Mouse (Mus musculus): Measurements from ENCODE around the gene Plcl2. TPM values are rescaled to one million over a fixed set of nuclear protein-coding genes. Genes with fewer than 3 reads are reported as not detected.

Plcl2 gene
- polyA plus RNA-seq, 1 experiment from 2014 or later: 5.6 TPM

GRCm38 (mm10) chr17:50510279-50510678, 1.1 kb downstream of the Plcl2 start:
- no peak for TF ChIP-seq CTCF (IDR thresholded peaks at IDR 0.05; ENCODE audit: low read depth)
- no peak overlapping the region for H3K27ac ChIP-seq (ENCODE audit: low read depth)
- no peaks in the 10 kb centered on the region for H3K27me3 ChIP-seq (ENCODE audit: insufficient read depth, low read length)
- H3K9me3 ChIP-seq (ENCODE audit: low read depth, low read length): no peaks in the 10 kb centered on the region
- H3K4me1 ChIP-seq (ENCODE audit: insufficient read depth): 0 out of 2 replicates have a peak, but pooled peaks cover 5% of the 10 kb centered on the region
- WGBS: 28% methylated on average over 2 of the region's 2 CpGs
- DNase-seq (no peak), ATAC-seq (ENCODE audit: insufficient read depth) (no peak)
- H3K4me2 ChIP-seq: peak overlapping the region; percentile 62
- H3K36me3 ChIP-seq (ENCODE audit: insufficient read depth): no peaks in the 10 kb centered on the region
- peak overlapping the region; percentile 75 for H3K4me3 ChIP-seq (ENCODE audit: low read depth, low read length)
- H3K9ac ChIP-seq: peak overlapping the region; percentile 82; the same call in 1 of the 2 replicates

GRCm38 (mm10) chr17:50510741-50511140, 1.5 kb downstream of the Plcl2 start:
- WGBS: 53% methylated on average over 1 of the region's 1 CpGs
- H3K9me3 ChIP-seq (ENCODE audit: low read depth, low read length): no peaks in the 10 kb centered on the region
- H3K4me3 ChIP-seq (ENCODE audit: low read depth, low read length): peak overlapping the region; percentile 75; the same call in 1 of the 2 replicates
- TF ChIP-seq CTCF (IDR thresholded peaks at IDR 0.05; ENCODE audit: low read depth): no peak
- no peaks in the 10 kb centered on the region for H3K27me3 ChIP-seq (ENCODE audit: insufficient read depth, low read length)
- ATAC-seq (ENCODE audit: insufficient read depth): no peak
- 0 out of 2 replicates have a peak, but pooled peaks cover 5% of the 10 kb centered on the region for H3K4me1 ChIP-seq (ENCODE audit: insufficient read depth)
- H3K27ac ChIP-seq (ENCODE audit: low read depth): no peak overlapping the region
- H3K4me2 ChIP-seq: peak overlapping the region; percentile 62
- H3K9ac ChIP-seq: no peak overlapping the region; the same call in 1 of the 2 replicates
- DNase-seq: no peak
- H3K36me3 ChIP-seq (ENCODE audit: insufficient read depth): no peaks in the 10 kb centered on the region

GRCm38 (mm10) chr17:50512222-50512621, 3.0 kb downstream of the Plcl2 start:
- H3K9ac ChIP-seq: no peak overlapping the region
- H3K27ac ChIP-seq (ENCODE audit: low read depth): no peak overlapping the region
- H3K4me3 ChIP-seq (ENCODE audit: low read depth, low read length): no peak overlapping the region
- H3K9me3 ChIP-seq (ENCODE audit: low read depth, low read length): no peaks in the 10 kb centered on the region
- no peak overlapping the region for H3K4me2 ChIP-seq
- ATAC-seq (ENCODE audit: insufficient read depth): no peak
- H3K4me1 ChIP-seq (ENCODE audit: insufficient read depth): 0 out of 2 replicates have a peak, but pooled peaks cover 5% of the 10 kb centered on the region
- no peak for TF ChIP-seq CTCF (IDR thresholded peaks at IDR 0.05; ENCODE audit: low read depth)
- 80% methylated on average over 5 of the region's 5 CpGs for WGBS
- H3K36me3 ChIP-seq (ENCODE audit: insufficient read depth): no peaks in the 10 kb centered on the region
- no peaks in the 10 kb centered on the region for H3K27me3 ChIP-seq (ENCODE audit: insufficient read depth, low read length)
- DNase-seq: no peak

GRCm38 (mm10) chr17:50512841-50513240, 3.6 kb downstream of the Plcl2 start:
- WGBS: 90% methylated on average over 7 of the region's 7 CpGs
- ATAC-seq (ENCODE audit: insufficient read depth): no peak
- no peak overlapping the region for H3K9ac ChIP-seq

GRCm38 (mm10) chr17:50513376-50513775, 4.2 kb downstream of the Plcl2 start:
- Histone ChIP-seq H3K27ac (ENCODE audit: low read depth) (no peak overlapping the region), H3K9ac (no peak overlapping the region), H3K4me2 (no peak overlapping the region)

More at GRCm38 (mm10) chr17:50512841-50513240, 3.6 kb downstream of the Plcl2 start:
- Histone ChIP-seq H3K4me2 (no peak overlapping the region), H3K36me3 (ENCODE audit: insufficient read depth) (no peaks in the 10 kb centered on the region), H3K27me3 (ENCODE audit: insufficient read depth, low read length) (no peaks in the 10 kb centered on the region), H3K27ac (ENCODE audit: low read depth) (no peak overlapping the region), H3K4me3 (ENCODE audit: low read depth, low read length) (no peak overlapping the region), H3K9me3 (ENCODE audit: low read depth, low read length) (no peaks in the 10 kb centered on the region), H3K4me1 (ENCODE audit: insufficient read depth) (0 out of 2 replicates have a peak, but pooled peaks cover 5% of the 10 kb centered on the region)
- DNase-seq: no peak
- no peak for TF ChIP-seq CTCF (IDR thresholded peaks at IDR 0.05; ENCODE audit: low read depth)

GRCm38 (mm10) chr17:50514012-50514411, 4.8 kb downstream of the Plcl2 start:
- no peak overlapping the region for H3K4me3 ChIP-seq (ENCODE audit: low read depth, low read length)
- H3K27me3 ChIP-seq (ENCODE audit: insufficient read depth, low read length): no peaks in the 10 kb centered on the region
- ATAC-seq (ENCODE audit: insufficient read depth) (no peak), DNase-seq (no peak)
- WGBS: 77% methylated on average over 7 of the region's 7 CpGs
- TF ChIP-seq CTCF (IDR thresholded peaks at IDR 0.05; ENCODE audit: low read depth): no peak
- 0 out of 2 replicates have a peak, but pooled peaks cover 5% of the 10 kb centered on the region for H3K4me1 ChIP-seq (ENCODE audit: insufficient read depth)
- no peak overlapping the region for H3K27ac ChIP-seq (ENCODE audit: low read depth)
- H3K9me3 ChIP-seq (ENCODE audit: low read depth, low read length): no peaks in the 10 kb centered on the region
- H3K36me3 ChIP-seq (ENCODE audit: insufficient read depth): no peaks in the 10 kb centered on the region
- H3K4me2 ChIP-seq: no peak overlapping the region
- no peak overlapping the region for H3K9ac ChIP-seq

More at GRCm38 (mm10) chr17:50513376-50513775, 4.2 kb downstream of the Plcl2 start:
- WGBS: 90% methylated on average over 7 of the region's 7 CpGs
- Histone ChIP-seq H3K9me3 (ENCODE audit: low read depth, low read length) (no peaks in the 10 kb centered on the region), H3K27me3 (ENCODE audit: insufficient read depth, low read length) (no peaks in the 10 kb centered on the region), H3K36me3 (ENCODE audit: insufficient read depth) (no peaks in the 10 kb centered on the region), H3K4me1 (ENCODE audit: insufficient read depth) (0 out of 2 replicates have a peak, but pooled peaks cover 5% of the 10 kb centered on the region), H3K4me3 (ENCODE audit: low read depth, low read length) (no peak overlapping the region)
- DNase-seq: no peak
- no peak for ATAC-seq (ENCODE audit: insufficient read depth)
- TF ChIP-seq CTCF (IDR thresholded peaks at IDR 0.05; ENCODE audit: low read depth): no peak

- DNase-seq: no peak
- 0 out of 2 replicates have a peak, but pooled peaks cover under 1% of the 10 kb centered on the region for H3K4me1 ChIP-seq (ENCODE audit: insufficient read depth)
- no peaks in the 10 kb centered on the region for H3K36me3 ChIP-seq (ENCODE audit: insufficient read depth)
- ATAC-seq (ENCODE audit: insufficient read depth): no peak
- H3K27ac ChIP-seq (ENCODE audit: low read depth): no peak overlapping the region
- no peak for TF ChIP-seq CTCF (IDR thresholded peaks at IDR 0.05; ENCODE audit: low read depth)
- no peak overlapping the region for H3K4me3 ChIP-seq (ENCODE audit: low read depth, low read length)
- WGBS: 61% methylated on average over 4 of the region's 4 CpGs
- H3K9ac ChIP-seq: no peak overlapping the region
- no peaks in the 10 kb centered on the region for H3K27me3 ChIP-seq (ENCODE audit: insufficient read depth, low read length)
- no peaks in the 10 kb centered on the region for H3K9me3 ChIP-seq (ENCODE audit: low read depth, low read length)
- H3K4me2 ChIP-seq: no peak overlapping the region
Observed at GRCm38 (mm10) chr17:50515926-50516325, 6.7 kb downstream of the Plcl2 start.
